Mouse (Mus musculus) forebrain, embryonic 14.5 days (tissue): ENCODE results near the gene Slc52a3. TPM values are rescaled to one million over a fixed set of nuclear protein-coding genes. Genes with fewer than 3 reads are reported as not detected.
A peak's percentile ranks its signal among the peaks of the same experiment; 100 is the strongest.

ENCODE experiments used
- ATAC-seq: fragments of 200-750 bp; cut with Nextera tagmentation; 2 replicates; pipeline ENCODE4 v1.8.0; 2017; ENCODE audit warnings: mild to moderate bottlenecking, moderate library complexity
- DNase-seq: peaks from one replicate; pipeline ENCODE4 v3.0.0-alpha.2; 2015; ENCODE audit warnings: low spot score
- H3K27ac ChIP-seq: fragments of 300-500 bp; sonication (generic); 2 replicates; pipeline ENCODE4 v1.5.1; 2014; ENCODE audit warnings: low read depth, mild to moderate bottlenecking, control low read depth, low read length, moderate library complexity
- H3K27me3 ChIP-seq: fragments of 300-500 bp; sonication (generic); replicated peaks from 2 replicates; pipeline ENCODE4 v1.6.1; 2014; ENCODE audit warnings: low read length, control low read depth, mixed read lengths; ENCODE audit not compliant: control insufficient read depth, insufficient read depth
- H3K36me3 ChIP-seq: fragments of 300-500 bp; sonication (generic); 2 replicates; pipeline ENCODE4 v1.6.1; 2014; ENCODE audit warnings: low read length, control low read depth; ENCODE audit not compliant: control insufficient read depth, insufficient read depth
- H3K4me1 ChIP-seq: fragments of 300-500 bp; sonication (generic); 2 replicates; pipeline ENCODE4 v1.6.1; 2014; ENCODE audit warnings: antibody characterized with exemption, low read length, control low read depth; ENCODE audit not compliant: control insufficient read depth, insufficient read depth
- H3K4me2 ChIP-seq: fragments of 300-500 bp; sonication (generic); 2 replicates; pipeline ENCODE4 v1.6.1; 2014; ENCODE audit warnings: mild to moderate bottlenecking, control low read depth, low read length
- H3K4me3 ChIP-seq: fragments of 300-500 bp; sonication (generic); 2 replicates; pipeline ENCODE4 v1.5.1; 2014; ENCODE audit warnings: low read depth, low read length, control low read depth
- H3K9ac ChIP-seq: fragments of 300-500 bp; sonication (generic); 2 replicates; pipeline ENCODE4 v1.6.1; 2014; ENCODE audit warnings: mild to moderate bottlenecking, low read length, control low read depth, moderate library complexity
- H3K9me3 ChIP-seq: fragments of 300-500 bp; sonication (generic); replicated peaks from 2 replicates; pipeline ENCODE4 v1.6.1; 2016; ENCODE audit warnings: low read length, control low read depth, mixed read lengths; ENCODE audit not compliant: control insufficient read depth
- WGBS: fragments of 180-500 bp; shearing (Covaris S2); extraction: QIAGEN DNeasy Blood & Tissue Kit; methylation state at CpG from one replicate; pipeline ENCODE4 v1.1.7; 2014; 5-methylcytosine and 5-hydroxymethylcytosine counted together
- polyA plus RNA-seq: library from polyadenylated mRNA; unstranded; fragments of >200 nt; fragmentation: Nextera tagmentation; extraction: Ambion mirVana; gene quantifications from 2 replicates; pipeline ENCODE4 v1.2.1, GENCODE M21; 2014

Slc52a3 gene
- polyA plus RNA-seq, 1 experiment from 2014 or later, result 0.72 TPM

DNA sequence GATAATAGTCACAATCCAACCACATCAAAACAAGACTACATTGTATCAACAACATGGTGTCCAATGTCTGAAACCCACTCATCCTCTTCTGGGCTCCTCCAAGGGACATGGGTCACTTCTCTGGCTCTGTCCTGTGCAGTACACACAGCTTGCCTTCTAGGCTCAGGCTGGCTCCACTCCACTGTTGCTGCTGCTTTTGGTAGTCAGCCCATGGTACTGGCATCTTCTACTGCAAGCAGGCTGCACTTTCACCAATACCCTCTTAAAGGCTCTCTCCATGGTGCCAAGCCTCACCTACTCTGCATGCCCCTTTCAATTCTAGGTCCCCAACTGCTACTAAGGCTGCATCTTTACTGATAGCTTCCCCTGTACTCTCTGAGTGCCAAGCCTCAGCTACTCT lies 43.8 kb downstream of the Slc52a3 start:
- no peak for ATAC-seq
- H3K9ac ChIP-seq, result no peak overlapping the region
- H3K9me3 ChIP-seq, result peaks cover 5% of the 10 kb centered on the region; the same call in 1 of the 2 replicates
- no peak for DNase-seq
- no peaks in the 10 kb centered on the region for H3K4me1 ChIP-seq
- H3K27me3 ChIP-seq, result no peaks in the 10 kb centered on the region
- no peak overlapping the region for H3K4me2 ChIP-seq
- H3K36me3 ChIP-seq, result no peaks in the 10 kb centered on the region
- H3K27ac ChIP-seq, result no peak overlapping the region
- no peak overlapping the region for H3K4me3 ChIP-seq

DNA sequence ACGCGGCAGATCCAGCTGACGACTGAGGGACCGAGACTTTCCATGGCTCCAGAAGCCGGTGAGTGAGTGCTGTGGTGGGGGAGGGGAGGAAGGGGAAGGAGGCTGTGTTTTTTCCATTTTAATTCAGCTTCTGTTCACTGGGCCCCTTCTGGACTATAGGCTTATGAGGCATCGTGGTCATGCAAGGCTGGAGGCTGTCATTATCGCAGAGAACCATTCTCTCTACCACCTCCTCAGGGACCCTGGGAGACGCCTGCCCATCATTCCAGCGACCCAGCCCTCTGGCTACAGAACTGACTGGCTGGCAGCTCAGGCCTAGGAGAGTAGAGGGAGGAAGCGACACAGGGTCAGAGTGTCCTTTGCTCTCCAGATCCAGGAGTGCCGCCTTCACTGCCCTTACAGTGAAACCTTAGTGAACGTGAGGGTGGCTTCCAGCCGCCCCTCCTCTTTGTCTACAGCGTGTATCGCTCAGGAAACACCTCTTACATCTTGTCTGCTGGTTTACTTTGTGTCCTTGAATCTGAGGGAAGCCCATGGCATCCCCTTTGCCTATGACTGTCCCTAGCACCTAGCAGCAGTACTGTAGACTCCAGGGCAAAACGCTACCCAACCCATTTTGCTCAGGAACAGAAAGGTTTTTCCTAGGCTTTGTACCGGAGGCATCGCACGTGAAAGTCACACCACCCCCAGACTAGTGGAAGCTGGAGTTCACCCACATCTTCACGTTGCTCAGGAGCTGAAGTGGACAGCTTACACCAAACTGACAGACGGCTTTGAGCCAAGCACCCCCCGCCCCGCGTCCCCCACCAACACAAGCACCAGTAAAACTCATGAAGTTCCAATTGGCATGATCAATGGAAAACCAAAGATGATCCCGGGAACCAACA lies 51.0 kb downstream of the Slc52a3 start:
- H3K4me1 ChIP-seq, result peaks cover 39% of the 10 kb centered on the region
- ATAC-seq (no peak), DNase-seq (peak; percentile 60)
- WGBS, result 4% methylated on average over 25 of the region's 25 CpGs
- H3K27me3 ChIP-seq, result no peaks in the 10 kb centered on the region; the same call in 1 of the 2 replicates
- H3K36me3 ChIP-seq, result no peaks in the 10 kb centered on the region
- peak overlapping the region; percentile 97 for H3K27ac ChIP-seq
- peak overlapping the region; percentile 82; the same call in 1 of the 2 replicates for H3K9ac ChIP-seq
- peak overlapping the region; percentile 48; the same call in 1 of the 2 replicates for H3K4me3 ChIP-seq
- H3K4me2 ChIP-seq, result peak overlapping the region; percentile 94
- H3K9me3 ChIP-seq, result no peaks in the 10 kb centered on the region

DNA sequence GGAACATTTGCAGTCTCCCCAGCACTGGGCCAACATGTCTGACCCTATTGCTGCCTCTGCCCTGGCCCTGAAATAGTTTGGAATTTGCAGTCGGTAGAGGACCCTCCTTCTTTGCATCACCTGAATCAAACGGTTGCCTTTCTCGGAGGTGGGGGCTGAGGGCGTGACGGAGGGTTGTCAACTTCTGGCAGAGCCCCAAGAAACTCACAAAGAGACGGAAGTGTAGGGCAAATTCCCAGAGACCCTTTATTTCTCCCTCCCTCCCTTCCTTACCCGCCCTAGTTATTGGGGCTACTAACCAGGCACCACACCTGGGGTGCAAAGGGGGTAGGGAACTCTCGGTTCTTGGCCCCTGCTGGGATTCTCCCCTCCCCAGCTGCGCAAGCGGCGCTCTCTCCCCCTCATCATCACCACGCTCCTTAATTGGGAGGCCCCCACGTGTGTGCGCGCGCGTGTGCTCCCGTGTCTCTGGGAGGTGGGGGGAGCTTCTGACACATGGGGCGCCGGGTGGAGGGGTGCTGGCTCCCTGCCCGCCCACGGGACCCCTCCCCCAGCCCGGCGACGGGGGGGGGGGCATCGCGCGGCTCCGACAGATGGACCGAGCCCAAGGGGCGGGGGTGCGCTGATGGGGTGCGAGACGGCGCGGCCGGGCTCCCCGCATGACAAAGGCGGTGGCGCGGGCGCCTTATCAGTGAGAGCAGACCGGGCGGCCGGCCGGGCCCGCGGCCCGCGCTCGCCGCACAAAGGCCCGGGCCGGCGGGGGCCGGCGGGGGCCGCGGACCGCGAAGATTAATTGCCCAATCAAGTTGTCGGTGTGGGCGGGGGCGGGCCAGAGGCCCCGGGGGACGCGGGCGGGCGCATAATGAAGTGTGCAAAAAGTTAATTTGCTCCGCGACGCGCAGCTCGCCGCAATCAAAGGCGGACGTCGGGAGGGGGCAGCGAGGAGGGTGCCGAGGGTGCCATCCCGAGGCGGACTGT lies 52.0 kb downstream of the Slc52a3 start:
- Histone ChIP-seq H3K4me3 (peak overlapping the region; percentile 48), H3K9me3 (no peaks in the 10 kb centered on the region), H3K36me3 (no peaks in the 10 kb centered on the region), H3K4me1 (peaks cover 39% of the 10 kb centered on the region), H3K27ac (peak overlapping the region; percentile 97), H3K4me2 (peak overlapping the region; percentile 94), H3K27me3 (peaks cover 3% of the 10 kb centered on the region; the same call in 1 of the 2 replicates), H3K9ac (peak overlapping the region; percentile 82)
- DNase-seq, result peak; percentile 85
- under 1% methylated on average over 43 of the region's 82 CpGs for WGBS
- peak; percentile 73 for ATAC-seq

DNA sequence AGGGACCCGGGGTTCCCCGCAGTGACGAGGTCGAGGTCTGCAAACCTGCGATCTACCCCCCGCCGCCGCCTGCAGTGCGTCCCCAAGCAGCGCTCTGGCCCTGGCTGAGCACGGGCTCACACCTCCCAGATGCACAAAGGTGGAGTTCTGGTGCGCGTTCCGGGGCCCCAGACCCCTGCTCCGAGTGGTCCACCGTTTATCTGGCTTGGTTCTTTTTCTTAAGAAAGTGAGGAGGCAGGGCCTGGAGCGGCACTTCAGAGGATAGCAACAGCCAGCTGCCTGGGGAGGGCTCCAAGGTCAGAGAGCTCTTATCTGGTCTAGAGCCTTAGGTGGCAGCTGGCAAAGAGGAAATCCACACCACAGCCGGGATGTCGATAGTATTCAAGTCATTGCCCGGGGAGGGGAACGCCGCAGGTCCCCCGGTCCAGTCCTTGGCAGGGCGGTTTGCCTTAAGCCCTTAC lies 52.7 kb downstream of the Slc52a3 start:
- Histone ChIP-seq H3K4me3 (peak overlapping the region; percentile 48), H3K4me1 (peaks cover 39% of the 10 kb centered on the region), H3K9me3 (no peaks in the 10 kb centered on the region), H3K4me2 (peak overlapping the region; percentile 94), H3K9ac (peak overlapping the region; percentile 82), H3K27me3 (peaks cover 3% of the 10 kb centered on the region; the same call in 1 of the 2 replicates), H3K36me3 (no peaks in the 10 kb centered on the region), H3K27ac (peak overlapping the region; percentile 97)
- no peak for DNase-seq
- under 1% methylated on average over 24 of the region's 24 CpGs for WGBS
- ATAC-seq, result peak; percentile 35

DNA sequence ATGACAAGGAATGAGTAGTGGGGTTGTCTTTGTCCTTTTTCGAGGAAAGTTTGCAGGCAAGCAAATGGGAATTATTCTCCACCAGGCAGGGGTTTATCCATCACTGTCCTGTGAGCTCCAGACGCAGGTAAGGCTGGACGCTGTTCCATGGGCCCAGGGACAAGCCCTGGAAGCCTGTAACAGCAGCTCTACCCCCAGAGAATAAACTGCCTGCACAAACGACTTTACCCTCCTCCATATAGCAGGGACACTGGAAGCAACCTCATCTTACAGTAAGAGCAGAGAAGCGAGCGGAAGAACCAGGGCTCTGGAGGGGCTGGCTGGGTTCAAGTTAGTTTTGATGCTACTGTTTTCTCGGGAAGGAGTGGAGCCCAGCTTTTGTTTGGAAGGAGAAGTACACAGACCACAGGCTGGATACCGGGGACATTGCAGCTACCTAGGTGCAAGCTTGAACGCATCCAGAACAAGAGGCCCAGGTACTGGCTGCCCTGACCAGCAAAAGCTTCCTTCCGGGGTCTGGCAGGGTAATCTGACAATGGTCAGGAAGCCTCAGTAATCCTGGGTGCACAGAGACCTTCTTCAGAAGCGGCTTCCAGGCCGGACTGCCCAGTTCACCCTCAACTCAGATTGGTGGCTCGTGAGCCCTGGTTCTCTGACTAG lies 53.4 kb downstream of the Slc52a3 start:
- Histone ChIP-seq H3K4me3 (peak overlapping the region; percentile 48), H3K9ac (peak overlapping the region; percentile 82), H3K36me3 (no peaks in the 10 kb centered on the region), H3K27me3 (peaks cover 3% of the 10 kb centered on the region; the same call in 1 of the 2 replicates), H3K4me2 (peak overlapping the region; percentile 94), H3K27ac (peak overlapping the region; percentile 97), H3K9me3 (no peaks in the 10 kb centered on the region), H3K4me1 (peaks cover 39% of the 10 kb centered on the region)
- peak; percentile 35 for DNase-seq
- 2% methylated on average over 13 of the region's 13 CpGs for WGBS
- ATAC-seq, result peak; percentile 1; the same call in 1 of the 2 replicates

DNA sequence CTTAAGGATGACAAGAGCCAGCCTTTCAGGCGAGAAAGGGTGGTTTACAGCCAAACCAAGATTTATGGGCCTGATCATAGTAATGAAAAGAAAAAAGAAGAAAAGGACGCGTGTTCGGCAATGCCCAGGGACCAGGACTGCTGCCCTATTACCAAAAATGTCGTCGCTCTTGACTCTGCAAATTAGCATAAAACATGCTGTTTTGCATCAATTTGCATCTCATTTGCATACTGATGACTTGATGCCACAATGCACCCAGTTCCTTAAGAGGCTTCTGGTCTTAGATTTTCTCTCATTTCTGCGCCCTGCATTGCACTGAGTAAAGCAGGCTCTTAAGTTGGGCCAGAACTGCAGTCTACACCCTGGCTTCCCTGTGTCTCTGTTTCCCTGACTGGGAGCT lies 54.0 kb downstream of the Slc52a3 start:
- Histone ChIP-seq H3K27me3 (peaks cover 3% of the 10 kb centered on the region; the same call in 1 of the 2 replicates), H3K4me2 (peak overlapping the region; percentile 94), H3K9me3 (no peaks in the 10 kb centered on the region), H3K4me1 (peaks cover 39% of the 10 kb centered on the region), H3K9ac (peak overlapping the region; percentile 82), H3K4me3 (peak overlapping the region; percentile 48; the same call in 1 of the 2 replicates), H3K27ac (peak overlapping the region; percentile 97), H3K36me3 (no peaks in the 10 kb centered on the region)
- DNase-seq (peak; percentile 95), ATAC-seq (peak; percentile 74)
- WGBS, result 1% methylated on average over 7 of the region's 7 CpGs

DNA sequence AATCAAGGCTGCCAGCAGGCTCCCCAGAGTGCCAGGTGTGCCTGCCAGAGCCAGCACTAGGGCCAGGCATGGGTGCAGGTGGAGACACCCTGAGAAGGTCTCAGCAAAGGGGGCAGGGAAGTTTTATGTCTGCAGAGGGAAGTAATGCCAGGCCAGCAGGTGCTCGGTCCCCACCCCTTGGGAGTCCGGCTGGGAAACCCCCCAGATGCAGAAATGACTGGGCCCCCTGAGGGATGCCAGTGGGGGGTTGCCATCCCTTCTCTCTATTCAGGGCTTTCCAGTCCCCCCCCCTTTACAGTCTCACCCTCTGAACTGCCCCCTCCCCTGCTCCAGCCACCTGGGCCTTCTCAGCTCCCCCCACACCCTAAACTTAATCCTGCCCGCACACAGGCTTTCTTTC lies 55.7 kb downstream of the Slc52a3 start:
- Histone ChIP-seq H3K27me3 (peaks cover 3% of the 10 kb centered on the region; the same call in 1 of the 2 replicates), H3K4me2 (no peak overlapping the region), H3K9ac (no peak overlapping the region), H3K9me3 (no peaks in the 10 kb centered on the region), H3K36me3 (no peaks in the 10 kb centered on the region), H3K4me1 (peaks cover 48% of the 10 kb centered on the region), H3K4me3 (no peak overlapping the region), H3K27ac (no peak overlapping the region)
- 68% methylated on average over 3 of the region's 3 CpGs for WGBS
- DNase-seq (no peak), ATAC-seq (no peak)

DNA sequence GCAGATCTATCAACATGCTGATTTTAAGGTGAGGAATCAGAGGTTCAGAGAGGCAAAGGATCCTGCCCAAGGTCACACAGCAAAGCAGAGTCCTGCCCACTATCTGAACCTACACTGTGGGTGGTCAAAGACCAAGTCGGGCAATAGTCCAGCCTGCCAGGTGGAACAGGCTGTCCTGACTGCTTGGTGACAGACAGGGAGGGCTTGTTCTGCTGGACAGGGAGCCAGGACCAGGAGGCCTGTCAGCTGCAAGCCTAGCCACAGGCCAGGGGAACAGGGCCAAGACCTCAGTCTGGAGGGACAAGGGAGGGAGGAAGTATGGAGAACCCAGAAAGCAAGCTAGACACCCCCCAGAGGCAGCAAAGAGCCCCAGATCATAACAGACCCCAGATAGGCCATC lies 59.1 kb downstream of the Slc52a3 start:
- Histone ChIP-seq H3K9ac (no peak overlapping the region), H3K36me3 (no peaks in the 10 kb centered on the region), H3K4me2 (no peak overlapping the region), H3K27me3 (peaks cover 3% of the 10 kb centered on the region; the same call in 1 of the 2 replicates), H3K4me3 (no peak overlapping the region), H3K9me3 (no peaks in the 10 kb centered on the region), H3K27ac (no peak overlapping the region), H3K4me1 (peaks cover 22% of the 10 kb centered on the region)
- 56% methylated on average over 1 of the region's 1 CpGs for WGBS
- ATAC-seq (no peak), DNase-seq (no peak)
